Mouse (Mus musculus) CH12.LX (cell line): Measurements from ENCODE around the gene Vmn1r143.
"Not testable (repeated sequence)": the region's sequence is repeated elsewhere in the genome, so short reads cannot be mapped to it uniquely, and the experiment has no call there.

Experiments used
- BHLHE40 ChIP-seq: IDR thresholded peaks from 2 replicates; pipeline ENCODE4 v1.6.1; 2011; ENCODE audit warnings: mild to moderate bottlenecking, low read depth, low read length, improper control_type of control experiment
- CHD1 ChIP-seq: IDR thresholded peaks from 2 replicates; pipeline ENCODE4 v1.6.1; 2012; ENCODE audit warnings: low read depth, low read length, improper control_type of control experiment, inconsistent platforms
- CTCF ChIP-seq, 2 experiments: IDR thresholded peaks in 1 of 2; conservative IDR thresholded peaks in 1 of 2; 2 replicates each; pipeline ENCODE4 v1.5.1; 2011 to 2012; ENCODE audit warnings: low read depth in 2 of 2, low read length in 2 of 2, improper control_type of control experiment in 1 of 2, inconsistent platforms in 1 of 2, mild to moderate bottlenecking in 1 of 2, moderate library complexity in 1 of 2
- MEF2A ChIP-seq: IDR thresholded peaks from 2 replicates; pipeline ENCODE4 v1.6.1; 2014; ENCODE audit warnings: low read depth, mild to moderate bottlenecking, inconsistent platforms, low read length, improper control_type of control experiment, borderline replicate concordance
- MYC ChIP-seq: IDR thresholded peaks from 2 replicates; pipeline ENCODE4 v1.6.1; 2011; ENCODE audit warnings: low read depth, mild to moderate bottlenecking, improper control_type of control experiment, low read length
- ZNF384 ChIP-seq: IDR thresholded peaks from 2 replicates; pipeline ENCODE4 v1.6.1; 2012; ENCODE audit warnings: low read depth, low read length, improper control_type of control experiment, inconsistent platforms

- TF ChIP-seq MYC; ZNF384; CTCF (conservative IDR thresholded peaks at IDR 0.05 in 1 of 2, IDR thresholded peaks at IDR 0.05 in 1 of 2; ENCODE audit: low read depth in 2 of 2, low read length in 2 of 2); BHLHE40; MEF2A; CHD1: not testable (repeated sequence)
Observed at GRCm38 (mm10) chr7:22229384-22229783, 40.2 kb downstream of the Vmn1r143 start, which contains the start of gene Gm8453.
